ENCODE assay signal across 25 mouse cellular contexts in genomic region chr15:28035601-28036000, GRCm38 (mm10).
"Had no signal": no experiment of that assay in that cellular context is flagged by ENCODE, and none has a peak within 500 bp of the region (broad histone marks: within the 10 kb centered on the region; RNA-seq: fewer than 3 reads in every experiment).

No protein-coding gene starts in this region.

- DNase-seq: kidney, postnatal 10 days; kidney, postnatal 36 days; layer of hippocampus, postnatal 36 days; liver; lung, adult 18-20 months; lung, postnatal 10 days; lung, postnatal 36 days; right cerebral cortex, adult 18-20 months; right cerebral cortex, postnatal 14 days; right cerebral cortex, postnatal 4 days; thymus, adult 2 months; thymus, postnatal 14 days; thymus, postnatal 4 days had no signal

- ATAC-seq: liver, embryonic 12.5 days; midbrain, embryonic 15.5 days had no signal

- H3K4me3 ChIP-seq: kidney, embryonic 15.5 days; limb, embryonic 10.5 days; limb, embryonic 13.5 days; liver, embryonic 12.5 days; liver, embryonic 15.5 days; lung, embryonic 15.5 days; megakaryocyte, embryonic 14.5 days; midbrain, embryonic 10.5 days; midbrain, embryonic 15.5 days; neural tube, embryonic 12.5 days; neural tube, embryonic 15.5 days had no signal

- H3K27ac ChIP-seq: kidney, embryonic 15.5 days; limb, embryonic 10.5 days; limb, embryonic 13.5 days; liver, embryonic 12.5 days; liver, embryonic 15.5 days; lung, embryonic 15.5 days; midbrain, embryonic 10.5 days; midbrain, embryonic 15.5 days; neural tube, embryonic 12.5 days; neural tube, embryonic 15.5 days; stomach, postnatal 0 days had no signal
